Mouse (Mus musculus) midbrain, embryonic 15.5 days (tissue): ENCODE measurements around the gene Vmn1r55. TPM values are rescaled to one million over a fixed set of nuclear protein-coding genes. Genes with fewer than 3 reads are reported as not detected.
"Not testable (repeated sequence)": the region's sequence is repeated elsewhere in the genome, so short reads cannot be mapped to it uniquely, and the experiment has no call there.

Experiments used
- ATAC-seq: fragments of 200-750 bp; cut with Nextera tagmentation; replicated peaks from 2 replicates; pipeline ENCODE4 v1.8.0; 2017; ENCODE audit warnings: moderate TSS enrichment
- H3K27ac ChIP-seq: fragments of 300-500 bp; sonication (generic); 2 replicates; pipeline ENCODE4 v1.5.1; 2015; ENCODE audit warnings: mild to moderate bottlenecking, inconsistent platforms
- H3K27me3 ChIP-seq: fragments of 300-500 bp; sonication (generic); replicated peaks from 2 replicates; pipeline ENCODE4 v1.6.1; 2015; ENCODE audit warnings: inconsistent platforms
- H3K36me3 ChIP-seq: fragments of 300-500 bp; sonication (generic); replicated peaks from 2 replicates; pipeline ENCODE4 v1.6.1; 2015; ENCODE audit warnings: inconsistent platforms
- H3K4me1 ChIP-seq: fragments of 300-500 bp; sonication (generic); 2 replicates; pipeline ENCODE4 v1.6.1; 2015; ENCODE audit warnings: inconsistent platforms
- H3K4me2 ChIP-seq: fragments of 300-500 bp; sonication (generic); 2 replicates; pipeline ENCODE4 v1.6.1; 2015; ENCODE audit warnings: inconsistent platforms, mild to moderate bottlenecking, moderate library complexity
- H3K4me3 ChIP-seq: fragments of 300-500 bp; sonication (generic); 2 replicates; pipeline ENCODE4 v1.5.1; 2015; ENCODE audit warnings: mild to moderate bottlenecking, inconsistent platforms
- H3K9ac ChIP-seq: fragments of 300-500 bp; sonication (generic); 2 replicates; pipeline ENCODE4 v1.6.1; 2015; ENCODE audit warnings: mild to moderate bottlenecking, inconsistent platforms
- H3K9me3 ChIP-seq: fragments of 300-500 bp; sonication (generic); 2 replicates; pipeline ENCODE4 v1.6.1; 2016; ENCODE audit warnings: inconsistent platforms
- WGBS: fragments of 180-500 bp; shearing (Covaris S2); methylation state at CpG from one replicate; pipeline ENCODE4 v1.1.7; 2015; ENCODE audit warnings: mixed read lengths; 5-methylcytosine and 5-hydroxymethylcytosine counted together
- polyA plus RNA-seq: library from polyadenylated mRNA; unstranded; fragments of >200 nt; fragmentation: Nextera tagmentation; extraction: Ambion mirVana; gene quantifications from 2 replicates; pipeline ENCODE4 v1.2.1, GENCODE M21; 2015

The Vmn1r55 gene
- polyA plus RNA-seq = 0.03 TPM in 1 of 2 replicates, not detected in the other

GRCm38 (mm10) chr7:5149570-5149969, at the start of gene Vmn1r55:
TSS of gene Vmn1r55 (minus strand) at chr7:5149670.
- not testable (repeated sequence) for H3K27ac ChIP-seq, H3K36me3 ChIP-seq, H3K9me3 ChIP-seq, H3K4me1 ChIP-seq, H3K27me3 ChIP-seq, H3K4me3 ChIP-seq, ATAC-seq, H3K9ac ChIP-seq, H3K4me2 ChIP-seq

- H3K4me2 ChIP-seq, H3K9ac ChIP-seq, H3K36me3 ChIP-seq, H3K4me1 ChIP-seq, H3K9me3 ChIP-seq, H3K4me3 ChIP-seq, H3K27ac ChIP-seq, H3K27me3 ChIP-seq, ATAC-seq: not testable (repeated sequence)
Observed at GRCm38 (mm10) chr7:5196647-5197046, 47.2 kb upstream of the Vmn1r55 start, which contains the start of gene Vmn1r56. TSS of gene Vmn1r56 (minus strand) at chr7:5196747.

GRCm38 (mm10) chr7:5125549-5126406, 23.7 kb downstream of the Vmn1r55 start, which contains the start of gene Rasl2-9:
TSS of gene Rasl2-9 (minus strand) at chr7:5125950.
- 20% methylated on average over 41 of the region's 42 CpGs for WGBS
- H3K4me1 ChIP-seq = no peaks in the 10 kb centered on the region
- H3K9ac ChIP-seq = peak within 1 kb of the TSS; percentile 50
- peak; percentile 79 for ATAC-seq
- no peaks in the 10 kb centered on the region for H3K27me3 ChIP-seq
- H3K9me3 ChIP-seq = no peaks in the 10 kb centered on the region
- H3K4me3 ChIP-seq = peak within 1 kb of the TSS; percentile 42
- no peak within 1 kb of the TSS for H3K27ac ChIP-seq
- H3K4me2 ChIP-seq = peak within 1 kb of the TSS; percentile 68
- H3K36me3 ChIP-seq = no peaks in the 10 kb centered on the region

- Histone ChIP-seq H3K4me1 (no peaks in the 10 kb centered on the region), H3K36me3 (no peaks in the 10 kb centered on the region)
- ATAC-seq = no peak
Observed at GRCm38 (mm10) chr7:5125078-5125477, 24.4 kb downstream of the Vmn1r55 start.

GRCm38 (mm10) chr7:5116850-5117249, 32.6 kb downstream of the Vmn1r55 start, which contains the start of gene Rfpl4:
TSS of gene Rfpl4 (minus strand) at chr7:5116950.
- no peak within 1 kb of the TSS for H3K9ac ChIP-seq
- H3K27ac ChIP-seq = no peak within 1 kb of the TSS
- no peak within 1 kb of the TSS for H3K4me2 ChIP-seq
- no peak for ATAC-seq
- WGBS = 91% methylated on average over 3 of the region's 3 CpGs
- H3K4me3 ChIP-seq = no peak within 1 kb of the TSS
- no peaks in the 10 kb centered on the region for H3K4me1 ChIP-seq
- H3K27me3 ChIP-seq = no peaks in the 10 kb centered on the region
- no peaks in the 10 kb centered on the region for H3K36me3 ChIP-seq
- H3K9me3 ChIP-seq = no peaks in the 10 kb centered on the region

More at GRCm38 (mm10) chr7:5125078-5125477, 24.4 kb downstream of the Vmn1r55 start:
- Histone ChIP-seq H3K9ac (no peak overlapping the region), H3K27me3 (no peaks in the 10 kb centered on the region), H3K9me3 (no peaks in the 10 kb centered on the region), H3K4me3 (no peak overlapping the region), H3K4me2 (no peak overlapping the region), H3K27ac (no peak overlapping the region)
- 91% methylated on average over 8 of the region's 8 CpGs for WGBS

GRCm38 (mm10) chr7:5112701-5113100, 36.8 kb downstream of the Vmn1r55 start:
- no peak for ATAC-seq

GRCm38 (mm10) chr7:5109301-5109700, 40.2 kb downstream of the Vmn1r55 start:
- no peak overlapping the region for H3K4me2 ChIP-seq
- no peak overlapping the region for H3K9ac ChIP-seq
- no peaks in the 10 kb centered on the region for H3K4me1 ChIP-seq
- WGBS = 79% methylated on average over 8 of the region's 8 CpGs
- no peak overlapping the region for H3K4me3 ChIP-seq
- no peaks in the 10 kb centered on the region for H3K36me3 ChIP-seq
- no peak overlapping the region for H3K27ac ChIP-seq
- no peaks in the 10 kb centered on the region for H3K27me3 ChIP-seq
- no peak for ATAC-seq
- no peaks in the 10 kb centered on the region for H3K9me3 ChIP-seq

More at GRCm38 (mm10) chr7:5112701-5113100, 36.8 kb downstream of the Vmn1r55 start:
- Histone ChIP-seq H3K4me1 (no peaks in the 10 kb centered on the region), H3K36me3 (no peaks in the 10 kb centered on the region), H3K9ac (no peak overlapping the region), H3K4me3 (no peak overlapping the region), H3K9me3 (no peaks in the 10 kb centered on the region), H3K27me3 (no peaks in the 10 kb centered on the region), H3K4me2 (no peak overlapping the region), H3K27ac (no peak overlapping the region)
- 51% methylated on average over 3 of the region's 3 CpGs for WGBS

- Histone ChIP-seq H3K4me3 (no peak overlapping the region), H3K9me3 (no peaks in the 10 kb centered on the region), H3K9ac (no peak overlapping the region), H3K27ac (no peak overlapping the region), H3K4me1 (no peaks in the 10 kb centered on the region), H3K4me2 (no peak overlapping the region), H3K27me3 (no peaks in the 10 kb centered on the region), H3K36me3 (no peaks in the 10 kb centered on the region)
- ATAC-seq = no peak
- WGBS = 88% methylated on average over 4 of the region's 4 CpGs
Observed at GRCm38 (mm10) chr7:5108272-5108671, 41.2 kb downstream of the Vmn1r55 start.

GRCm38 (mm10) chr7:5102564-5102963, 46.9 kb downstream of the Vmn1r55 start:
- Histone ChIP-seq H3K4me3 (no peak overlapping the region), H3K9ac (no peak overlapping the region), H3K9me3 (no peaks in the 10 kb centered on the region), H3K4me2 (no peak overlapping the region), H3K36me3 (peaks cover 8% of the 10 kb centered on the region), H3K27ac (no peak overlapping the region), H3K27me3 (no peaks in the 10 kb centered on the region), H3K4me1 (no peaks in the 10 kb centered on the region)
- 89% methylated on average over 2 of the region's 2 CpGs for WGBS
- ATAC-seq = no peak

- no peak for ATAC-seq
- Histone ChIP-seq H3K4me1 (no peaks in the 10 kb centered on the region), H3K4me2 (no peak overlapping the region), H3K27ac (no peak overlapping the region), H3K36me3 (peaks cover 20% of the 10 kb centered on the region), H3K9ac (no peak overlapping the region), H3K27me3 (no peaks in the 10 kb centered on the region), H3K9me3 (no peaks in the 10 kb centered on the region), H3K4me3 (no peak overlapping the region)
- 93% methylated on average over 10 of the region's 10 CpGs for WGBS
Observed at GRCm38 (mm10) chr7:5101066-5101663, 48.3 kb downstream of the Vmn1r55 start.

- H3K4me1 ChIP-seq = no peaks in the 10 kb centered on the region
- no peak overlapping the region for H3K9ac ChIP-seq
- no peak overlapping the region for H3K4me2 ChIP-seq
- no peak overlapping the region for H3K27ac ChIP-seq
- 89% methylated on average over 3 of the region's 3 CpGs for WGBS
- peaks cover 33% of the 10 kb centered on the region for H3K36me3 ChIP-seq
- H3K27me3 ChIP-seq = no peaks in the 10 kb centered on the region
- H3K9me3 ChIP-seq = no peaks in the 10 kb centered on the region
- ATAC-seq = no peak
- H3K4me3 ChIP-seq = no peak overlapping the region
Observed at GRCm38 (mm10) chr7:5099796-5100195, 49.7 kb downstream of the Vmn1r55 start.

GRCm38 (mm10) chr7:5098769-5099168, 50.7 kb downstream of the Vmn1r55 start:
- 93% methylated on average over 5 of the region's 5 CpGs for WGBS
- H3K9ac ChIP-seq = no peak overlapping the region
- no peaks in the 10 kb centered on the region for H3K9me3 ChIP-seq
- no peak overlapping the region for H3K27ac ChIP-seq
- no peaks in the 10 kb centered on the region for H3K27me3 ChIP-seq
- no peak overlapping the region for H3K4me3 ChIP-seq
- H3K4me1 ChIP-seq = no peaks in the 10 kb centered on the region
- no peak overlapping the region for H3K4me2 ChIP-seq
- H3K36me3 ChIP-seq = peaks cover 42% of the 10 kb centered on the region
- no peak for ATAC-seq
